Mouse (Mus musculus) heart, postnatal 36 days (tissue): ENCODE results near the gene Gpr27. TPM values are rescaled to one million over a fixed set of nuclear protein-coding genes. Genes with fewer than 3 reads are reported as not detected.

Source experiments
- DNase-seq, 2 experiments: peaks; one replicate each; pipeline ENCODE4 v3.0.0; 2021 to 2022
- intact Hi-C: fragments of 180-260 bp; cut with DNase I; formaldehyde crosslinking; loops from one replicate; pipeline ENCODE4 v1.15.1; 2025
- total RNA-seq, 2 experiments: library from RNA; stranded (reverse); gene quantifications; 2 replicates each; pipeline ENCODE4 v1.2.3; 2021

The Gpr27 gene
- total RNA-seq, 2 experiments from 2014 or later = 3.9 to 6.6 TPM

DNA sequence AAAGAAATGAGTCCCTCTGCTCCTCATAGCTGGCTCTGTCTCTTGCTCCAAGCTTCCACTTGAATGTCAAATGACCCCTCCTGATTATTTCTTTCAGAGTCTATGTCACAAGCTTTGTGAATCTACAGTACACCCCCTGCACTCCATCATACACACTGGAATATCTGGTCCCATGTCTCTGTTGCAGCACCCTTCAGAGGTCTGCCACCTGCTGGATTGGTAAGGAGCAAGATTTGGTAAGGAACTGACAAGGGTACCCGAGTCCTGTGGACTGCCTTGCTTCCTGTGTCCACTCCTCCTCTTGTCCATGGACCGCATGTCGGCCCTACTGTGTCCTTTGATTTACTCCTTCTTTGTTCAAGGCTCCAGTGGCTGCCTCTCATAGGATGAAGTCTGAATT lies 20.7 kb upstream of the Gpr27 start:
- DNase-seq = no peak
- intact Hi-C loops = no loop called here

DNA sequence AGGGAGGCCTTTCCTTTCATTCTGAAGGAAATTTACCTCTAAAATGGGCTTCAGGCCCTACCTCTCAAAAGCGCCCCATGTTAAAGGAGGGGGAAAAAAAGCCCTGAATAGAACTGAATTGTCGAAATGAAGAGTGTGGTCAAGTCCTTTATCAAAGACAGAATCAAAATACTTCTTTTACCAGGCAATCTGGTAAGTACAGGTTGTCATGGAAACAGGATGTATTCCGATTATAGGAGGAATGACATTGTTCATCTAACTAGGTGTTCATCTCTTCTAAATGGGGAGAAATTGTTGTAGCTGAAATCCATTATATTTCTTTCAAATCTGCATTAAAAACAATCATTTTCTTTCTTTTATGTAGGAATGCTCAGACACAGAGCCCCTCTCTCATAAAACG lies 18.0 kb upstream of the Gpr27 start:
- intact Hi-C loops = no loop called here
- no peak for DNase-seq

DNA sequence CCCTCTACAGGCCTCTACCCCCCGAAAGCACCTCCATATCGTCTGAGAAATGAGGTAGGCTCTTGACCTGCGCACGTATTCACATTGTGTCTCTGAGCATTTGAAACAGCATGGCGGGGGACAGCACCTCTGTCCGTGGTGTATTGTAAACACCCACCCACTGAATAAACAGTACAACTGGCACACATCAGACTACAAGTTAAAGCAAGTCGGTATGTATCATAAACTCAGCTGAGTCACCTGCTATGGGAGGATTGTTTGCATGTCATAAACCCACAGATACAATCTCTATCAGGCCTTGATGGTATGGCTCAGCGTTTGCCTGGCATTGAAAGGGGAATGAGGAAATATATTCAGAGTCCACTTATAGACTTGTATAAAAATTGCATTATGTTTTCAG lies 15.2 kb upstream of the Gpr27 start:
- intact Hi-C loops = no loop called here

DNA sequence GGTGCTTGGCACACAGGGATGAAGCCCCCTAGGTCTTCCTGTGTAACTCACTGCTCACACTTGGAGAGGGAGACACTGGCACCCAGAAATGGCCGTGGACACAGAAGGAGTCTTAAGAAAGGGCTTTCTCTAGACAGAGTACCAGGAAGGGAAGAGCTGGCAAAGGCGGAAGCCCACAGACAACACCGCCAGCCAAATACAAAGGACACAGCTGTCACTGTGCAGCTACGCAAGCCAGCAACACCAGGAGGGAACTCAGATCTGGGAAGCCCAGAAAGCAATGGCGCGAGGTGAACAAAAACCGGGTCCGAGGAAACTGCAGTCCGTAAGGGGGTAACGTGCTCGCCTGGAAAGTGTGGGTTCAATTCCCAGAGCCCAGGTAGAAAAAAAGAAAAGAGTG lies 14.4 kb upstream of the Gpr27 start:
- DNase-seq = no peak
- intact Hi-C loops = no loop called here

More for the DNA sequence above, 15.2 kb upstream of the Gpr27 start:
- no peak for DNase-seq

DNA sequence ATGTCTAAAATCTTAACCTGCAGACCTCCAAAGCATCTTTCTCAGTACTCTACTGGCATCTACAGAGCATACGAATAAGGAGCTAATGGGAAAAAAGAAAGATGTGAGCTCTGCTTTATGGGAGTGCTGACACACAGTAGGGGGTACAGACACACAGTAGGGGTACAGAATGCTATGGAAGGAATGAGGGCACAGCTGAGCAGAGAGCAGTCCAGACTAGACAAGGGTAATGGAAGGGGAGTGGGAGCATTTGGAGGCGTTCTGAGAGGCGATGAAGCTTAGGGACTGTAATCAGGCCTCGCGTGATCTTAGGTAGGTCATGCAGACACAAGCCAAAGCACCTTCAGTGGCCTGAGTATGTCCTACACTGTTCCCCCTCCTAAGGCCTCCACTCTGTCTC lies 8.5 kb upstream of the Gpr27 start:
- no peak for DNase-seq
- intact Hi-C loops = no loop called here

DNA sequence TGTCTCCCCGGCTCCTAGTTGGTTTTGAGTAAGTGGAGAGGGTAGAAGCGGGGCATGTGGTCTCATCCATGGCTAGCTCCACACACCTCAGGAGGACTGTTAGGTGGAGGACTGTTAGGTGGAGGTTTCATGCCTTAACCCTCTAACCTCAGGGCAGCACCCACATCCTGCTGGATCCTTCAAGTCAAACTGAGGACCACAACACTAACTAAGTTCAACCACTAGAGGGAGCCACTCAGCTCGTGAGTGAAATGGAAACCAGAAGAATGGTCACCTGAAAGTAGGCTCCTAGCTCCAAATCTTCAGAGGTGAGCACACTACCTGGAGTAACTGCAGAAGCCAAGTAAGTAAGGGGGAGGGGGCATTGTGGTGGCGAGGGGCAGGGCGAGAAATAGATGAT lies 7.6 kb upstream of the Gpr27 start:
- DNase-seq = no peak
- intact Hi-C loops = no loop called here

DNA sequence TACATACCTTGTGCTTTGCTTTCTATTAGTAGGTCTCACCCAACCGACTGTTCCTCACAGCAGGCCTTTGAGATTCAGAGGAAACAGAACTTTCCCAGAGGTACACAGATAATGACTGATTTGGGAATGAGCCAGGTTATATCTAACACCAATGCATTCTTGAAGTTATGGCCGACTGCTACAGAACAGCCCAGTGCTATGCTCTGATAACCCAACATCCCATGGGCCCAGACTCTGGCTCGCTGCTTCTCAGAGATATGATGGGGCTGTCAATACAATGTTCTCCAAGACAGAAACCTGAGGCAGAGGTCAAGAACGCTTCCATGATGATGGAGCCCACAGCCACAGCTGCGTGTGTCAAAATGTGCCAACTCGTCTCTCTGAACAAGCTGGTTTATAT lies 4.0 kb upstream of the Gpr27 start:
- intact Hi-C loops = no loop called here
- no peak for DNase-seq

DNA sequence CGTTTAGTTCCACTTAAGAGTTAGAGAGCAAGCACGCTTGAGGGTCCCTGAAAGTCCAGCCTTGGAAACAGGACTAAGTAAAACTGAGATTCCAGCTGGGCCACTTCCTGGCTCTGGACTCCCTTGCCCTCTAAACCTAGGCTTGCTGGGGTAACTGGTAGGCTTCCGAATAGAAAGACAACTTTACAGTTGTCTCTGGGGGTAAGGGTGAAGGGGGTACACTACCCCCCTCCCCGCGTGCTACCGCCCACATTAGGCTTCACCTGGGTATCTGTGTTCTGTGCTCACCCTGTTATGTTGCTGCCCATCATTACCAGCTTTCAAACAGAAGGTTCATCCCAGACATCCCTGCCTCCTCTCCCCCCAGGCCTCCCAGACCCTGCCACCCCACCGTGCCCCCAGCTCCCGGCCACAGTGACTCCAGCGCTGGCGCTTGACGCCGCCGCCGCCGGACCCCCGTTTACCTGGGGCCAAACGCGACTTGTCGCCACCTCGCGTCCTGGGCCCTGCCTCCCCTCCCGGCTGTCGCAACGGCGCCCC lies 743 bp upstream of the Gpr27 start:
- DNase-seq = no peak
- intact Hi-C loops = no loop called here

DNA sequence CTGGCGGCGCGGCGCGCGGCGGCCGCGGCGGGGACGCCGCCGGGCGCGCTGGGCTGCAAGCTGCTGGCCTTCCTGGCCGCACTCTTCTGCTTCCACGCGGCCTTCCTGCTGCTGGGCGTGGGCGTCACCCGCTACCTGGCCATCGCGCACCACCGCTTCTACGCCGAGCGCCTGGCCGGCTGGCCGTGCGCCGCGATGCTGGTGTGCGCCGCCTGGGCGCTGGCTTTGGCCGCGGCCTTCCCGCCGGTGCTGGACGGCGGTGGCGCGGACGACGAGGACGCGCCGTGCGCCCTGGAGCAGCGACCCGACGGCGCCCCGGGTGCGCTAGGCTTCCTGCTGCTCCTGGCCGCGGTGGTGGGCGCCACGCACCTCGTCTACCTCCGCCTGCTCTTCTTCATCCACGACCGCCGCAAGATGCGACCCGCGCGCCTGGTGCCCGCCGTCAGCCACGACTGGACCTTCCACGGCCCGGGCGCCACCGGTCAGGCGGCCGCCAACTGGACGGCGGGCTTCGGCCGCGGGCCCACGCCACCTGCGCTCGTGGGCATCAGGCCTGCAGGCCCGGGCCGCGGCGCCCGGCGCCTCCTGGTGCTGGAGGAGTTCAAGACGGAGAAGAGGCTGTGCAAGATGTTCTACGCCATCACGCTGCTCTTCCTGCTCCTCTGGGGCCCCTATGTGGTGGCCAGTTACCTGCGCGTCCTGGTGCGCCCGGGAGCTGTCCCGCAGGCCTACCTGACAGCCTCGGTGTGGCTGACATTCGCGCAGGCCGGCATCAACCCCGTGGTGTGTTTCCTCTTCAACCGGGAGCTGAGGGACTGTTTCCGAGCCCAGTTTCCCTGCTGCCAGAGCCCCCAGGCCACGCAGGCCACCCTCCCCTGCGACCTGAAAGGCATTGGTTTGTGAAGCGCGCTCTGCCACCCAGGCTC lies 700 bp downstream of the Gpr27 start:
- DNase-seq = no peak

DNA sequence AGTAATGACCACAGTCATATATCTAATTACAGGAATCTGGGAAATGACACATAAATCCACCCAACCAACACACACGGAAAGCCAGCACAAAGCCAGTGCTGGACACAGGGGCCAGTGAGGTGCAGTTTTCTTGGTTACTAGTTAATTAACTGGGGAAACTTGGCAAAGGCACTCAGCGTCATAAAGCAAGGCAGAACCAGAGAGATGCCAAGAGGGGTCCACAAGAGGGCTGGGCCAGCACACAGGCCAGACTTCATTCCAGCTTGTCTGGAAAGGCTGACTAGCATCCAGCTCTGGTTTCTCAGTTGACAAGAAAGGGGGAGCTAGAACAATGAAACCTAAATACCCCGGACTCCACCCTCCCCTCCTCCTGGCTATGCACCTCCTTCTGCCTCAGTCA lies 8.0 kb downstream of the Gpr27 start:
- DNase-seq = no peak
- intact Hi-C loops = no loop called here

More for the DNA sequence above, 700 bp downstream of the Gpr27 start:
- intact Hi-C loops = no loop called here

DNA sequence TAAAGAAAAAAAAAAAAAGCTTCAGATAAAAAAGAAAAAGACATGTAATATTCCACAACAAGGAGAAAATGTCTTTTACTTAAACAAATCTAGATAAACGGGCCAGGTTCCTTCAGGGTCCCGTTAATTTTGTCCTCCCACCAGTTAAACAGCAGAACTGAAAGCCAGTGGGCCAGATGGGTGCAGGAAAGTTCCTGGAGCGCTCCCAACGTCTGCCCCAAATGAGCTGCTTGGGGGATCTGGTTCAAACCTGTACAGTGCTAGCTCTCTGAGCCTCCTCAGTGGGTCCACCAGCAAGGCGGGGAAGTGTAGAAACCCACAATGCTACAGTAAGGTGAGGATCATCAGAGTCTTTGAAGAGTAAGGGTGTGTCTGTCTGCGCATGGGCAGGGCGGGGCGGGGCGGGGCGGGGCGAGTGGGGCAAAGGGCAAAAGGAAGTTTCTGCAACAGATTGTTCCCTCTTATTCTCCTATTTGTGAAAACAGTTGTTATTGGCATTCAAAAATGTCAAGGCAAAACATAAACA lies 19.2 kb downstream of the Gpr27 start:
- intact Hi-C loops = no loop called here
- no peak for DNase-seq

DNA sequence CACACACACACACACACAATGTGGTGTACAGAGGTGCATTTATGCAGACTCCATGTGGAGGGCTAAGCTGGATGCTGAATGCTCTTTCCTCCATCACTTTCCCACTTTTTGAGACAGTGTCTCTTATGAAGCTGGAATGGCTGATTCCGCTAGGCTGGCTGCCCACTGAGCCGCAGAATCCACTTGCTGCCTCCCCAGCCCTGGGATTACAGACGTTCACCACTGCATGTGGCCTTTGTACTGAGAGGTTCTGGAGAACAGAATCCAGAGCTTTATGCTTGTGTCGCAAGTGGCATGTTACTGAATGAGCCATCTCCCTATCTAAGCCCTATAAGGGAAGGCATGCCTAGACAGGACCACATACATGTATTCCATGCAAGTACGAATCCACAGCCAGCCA lies 20.8 kb downstream of the Gpr27 start:
- intact Hi-C loops = no loop called here
- no peak for DNase-seq

DNA sequence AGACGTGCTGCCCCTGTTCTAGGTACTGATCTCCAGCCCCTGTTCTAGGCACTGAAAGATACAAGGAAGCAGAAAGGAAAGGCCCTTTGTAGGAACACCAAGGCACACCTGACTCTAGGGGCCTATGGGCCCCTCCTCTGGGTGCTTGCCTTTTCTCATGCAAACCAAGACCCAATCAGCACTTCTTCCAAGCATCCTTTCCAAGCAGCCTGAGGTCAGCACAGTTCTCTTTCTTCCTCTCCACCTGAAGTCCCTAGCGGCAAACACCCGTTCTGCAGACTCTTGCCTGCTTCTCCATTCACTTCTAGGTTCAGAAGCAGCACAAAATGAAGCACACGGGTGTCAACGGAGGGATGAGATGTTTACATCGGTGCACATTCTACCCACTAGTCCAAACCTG lies 22.7 kb downstream of the Gpr27 start:
- DNase-seq = no peak
- intact Hi-C loops = no loop called here

DNA sequence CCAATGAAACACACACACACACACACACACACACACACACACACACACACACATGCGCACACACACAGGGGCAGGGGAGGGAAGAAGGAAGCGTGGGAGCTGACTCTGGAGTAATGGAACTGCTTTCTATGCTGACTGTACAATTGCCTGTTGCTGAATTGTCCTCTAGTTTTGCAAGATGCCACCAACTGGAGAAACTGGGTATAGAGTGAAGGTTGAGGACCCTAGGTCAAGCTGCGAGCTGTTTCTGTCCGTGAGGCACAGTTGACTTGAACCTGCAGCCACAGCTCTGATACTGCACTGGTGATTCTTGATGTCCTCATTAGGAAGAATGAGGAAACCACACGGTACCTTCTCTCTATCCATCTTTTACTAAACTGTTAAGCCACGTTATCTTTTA lies 23.4 kb downstream of the Gpr27 start:
- intact Hi-C loops = no loop called here
- no peak for DNase-seq

DNA sequence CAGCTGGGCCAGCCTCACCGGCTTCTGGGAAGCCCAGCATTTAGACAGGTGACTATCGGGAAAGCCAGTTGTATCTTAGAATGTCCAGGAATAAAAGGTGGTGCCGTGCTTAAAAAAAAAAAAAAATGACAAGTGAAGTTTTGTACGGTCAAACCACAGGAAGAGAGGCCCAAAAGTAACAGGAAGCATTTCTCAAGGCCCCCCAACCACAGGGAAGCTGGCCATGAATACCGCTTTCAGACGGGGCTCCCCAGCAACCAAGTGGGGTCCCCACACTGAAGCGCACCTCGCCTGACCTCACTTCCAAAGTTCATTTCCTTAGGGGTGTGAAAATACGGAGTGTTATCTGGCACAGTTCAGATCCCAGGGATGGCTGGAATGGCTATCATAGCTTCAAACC lies 28.6 kb downstream of the Gpr27 start:
- no peak for DNase-seq
- intact Hi-C loops = no loop called here

DNA sequence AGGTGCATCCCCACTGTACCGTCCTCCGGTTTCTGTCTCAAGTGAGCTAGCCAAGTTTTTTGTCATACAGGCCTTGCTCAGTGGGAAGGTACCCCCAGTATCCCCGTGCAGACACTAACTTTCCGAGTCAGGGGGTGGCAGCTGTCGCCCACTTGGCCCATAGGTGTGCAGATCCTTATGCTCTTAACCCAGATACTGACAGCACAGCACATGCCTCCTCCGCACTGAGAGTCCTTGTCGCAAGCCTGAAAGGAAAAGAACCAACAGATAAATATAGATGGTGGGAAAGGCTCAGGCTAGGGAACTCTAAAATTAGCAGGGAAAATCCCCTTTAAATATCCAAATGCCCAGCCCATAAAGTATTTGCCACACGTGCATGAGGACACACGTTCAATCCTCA lies 29.9 kb downstream of the Gpr27 start:
- intact Hi-C loops = no loop called here
- DNase-seq = no peak

DNA sequence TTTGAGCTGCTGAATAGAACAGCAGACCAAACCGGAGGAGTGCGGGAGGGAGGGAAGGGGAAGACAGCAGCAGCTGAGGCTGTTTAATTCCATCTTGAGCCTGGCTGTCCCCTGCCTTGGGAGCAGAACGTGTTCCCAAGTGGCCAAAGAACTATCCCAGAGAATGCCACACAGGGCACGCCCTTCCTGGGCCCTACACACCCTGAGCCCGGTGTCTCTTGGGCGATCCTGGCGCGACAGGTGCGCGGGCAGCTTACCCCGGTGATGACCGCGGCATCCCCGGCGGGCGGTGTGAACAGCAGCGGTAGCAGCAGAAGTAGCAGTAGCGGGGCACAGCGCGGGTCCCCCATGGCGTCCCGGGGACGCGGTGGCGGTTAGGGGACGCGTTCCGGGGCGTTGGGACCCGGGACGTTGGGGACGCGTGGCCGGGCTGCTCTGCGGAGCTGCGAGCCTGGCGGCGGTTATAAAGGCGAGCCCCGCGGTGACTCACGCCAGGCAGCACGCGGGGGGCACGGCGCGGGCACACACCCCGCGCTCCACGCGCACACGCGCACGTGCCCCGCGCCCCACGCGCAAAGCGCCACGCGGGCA lies 33.6 kb downstream of the Gpr27 start, which contains the start of gene Prok2:
Prok2 (minus strand) TSS at position 422 of the 591 bp plus-strand sequence.
- no peak for DNase-seq
- intact Hi-C loops = no loop called here

DNA sequence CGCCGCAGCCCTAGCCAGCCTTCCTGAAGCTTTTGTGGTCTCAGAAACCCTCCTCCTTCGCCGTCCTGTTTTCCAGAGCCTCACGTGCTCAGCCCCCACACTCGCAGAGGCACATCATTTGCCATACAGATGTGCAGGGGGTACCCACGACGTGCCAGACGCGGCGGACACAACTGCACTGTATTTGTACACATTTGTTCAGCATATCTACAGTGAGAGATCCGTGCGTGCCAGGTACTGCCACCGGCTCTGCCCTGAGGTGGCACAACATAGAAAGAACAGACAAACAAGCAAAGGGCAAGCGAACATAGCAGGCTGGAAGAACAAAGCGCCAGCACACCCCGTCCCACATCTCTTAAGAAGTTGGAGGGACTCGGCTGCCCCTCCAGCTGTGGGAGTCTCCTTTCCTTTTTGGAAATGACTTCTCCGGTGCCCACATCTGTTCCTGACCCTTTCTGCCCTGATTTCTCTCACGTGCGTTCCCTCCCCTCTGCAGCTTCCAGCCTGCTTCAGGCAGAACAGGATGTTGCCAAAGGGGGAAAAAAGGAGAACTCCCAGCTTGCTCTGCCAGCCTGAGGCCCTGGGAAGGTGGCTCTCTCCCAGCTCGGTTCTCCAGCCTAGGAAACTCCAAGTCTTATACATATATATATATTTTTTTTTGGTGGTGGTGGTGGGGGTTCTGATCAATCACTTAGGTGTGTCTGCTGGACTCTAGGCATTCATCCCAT lies 34.3 kb downstream of the Gpr27 start:
- intact Hi-C loops = no loop called here
- no peak for DNase-seq

DNA sequence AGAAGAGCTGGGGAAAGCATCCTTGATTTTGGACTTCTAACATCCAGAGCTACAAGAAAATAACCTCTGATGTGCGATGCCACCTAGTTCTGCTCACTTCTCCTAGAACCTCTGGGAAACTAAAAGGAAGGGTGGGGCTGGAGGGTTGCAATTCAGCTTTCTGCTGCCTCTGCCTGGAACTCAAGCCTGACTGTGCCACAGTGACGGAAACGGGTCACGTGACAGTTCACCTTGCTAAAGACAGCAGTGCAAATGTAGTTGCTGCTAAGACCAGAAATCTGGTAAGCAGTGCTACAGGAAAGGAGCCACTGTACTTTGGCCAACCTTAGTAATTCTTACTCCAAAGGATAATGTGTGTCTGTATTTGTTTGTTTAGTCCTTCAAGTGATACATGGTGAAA lies 37.4 kb downstream of the Gpr27 start:
- intact Hi-C loops = no loop called here
- no peak for DNase-seq

DNA sequence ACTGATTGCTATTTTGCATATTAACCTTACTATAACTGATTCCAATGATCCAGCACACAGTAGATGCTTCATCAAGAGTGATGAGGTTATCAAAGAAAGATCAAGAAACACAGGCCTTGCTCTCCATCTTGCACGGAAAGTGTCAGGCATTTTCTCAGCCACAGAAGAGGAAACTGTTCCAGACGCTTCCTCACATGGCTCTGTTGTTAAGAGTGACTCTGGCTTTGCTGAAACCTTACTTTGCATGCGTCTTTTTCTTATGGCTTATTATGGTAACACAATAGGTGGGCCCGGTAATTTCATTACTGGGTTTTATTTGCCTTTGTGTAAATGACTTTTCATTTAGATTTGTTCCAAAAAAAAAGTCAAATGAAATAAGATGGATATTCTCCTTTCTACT lies 39.4 kb downstream of the Gpr27 start:
- intact Hi-C loops = no loop called here
- DNase-seq = no peak

DNA sequence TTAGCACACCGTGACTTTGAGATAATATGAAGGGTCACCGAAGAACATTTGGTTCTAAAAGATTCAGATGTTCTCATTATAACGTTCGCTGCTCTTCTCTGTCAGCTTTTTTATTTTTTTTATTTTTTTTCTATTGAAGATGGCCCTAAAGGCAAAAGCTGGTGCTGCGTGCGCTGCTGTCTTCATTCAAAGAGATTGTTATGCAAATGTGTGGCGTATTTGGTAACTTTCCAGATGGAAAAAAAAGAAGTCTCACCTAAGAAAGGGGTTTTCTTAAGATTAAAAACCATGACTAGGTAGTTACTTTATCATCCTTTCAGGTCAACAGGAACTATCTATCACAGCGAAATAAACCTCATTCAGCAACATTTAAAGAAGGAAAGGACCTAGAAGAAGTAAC lies 40.2 kb downstream of the Gpr27 start:
- intact Hi-C loops = no loop called here
- no peak for DNase-seq
